Mouse (Mus musculus) lung, postnatal 0 days (tissue): Measurements from ENCODE around the gene Il23a.

Experiments used
- CTCF ChIP-seq: IDR thresholded peaks from 2 replicates; pipeline ENCODE4 v1.5.1; 2016; ENCODE audit warnings: antibody characterized with exemption, mild to moderate bottlenecking
- EP300 ChIP-seq: IDR thresholded peaks from 2 replicates; pipeline ENCODE4 v1.6.1; 2016; ENCODE audit warnings: antibody characterized with exemption, mild to moderate bottlenecking, control low read depth

DNA sequence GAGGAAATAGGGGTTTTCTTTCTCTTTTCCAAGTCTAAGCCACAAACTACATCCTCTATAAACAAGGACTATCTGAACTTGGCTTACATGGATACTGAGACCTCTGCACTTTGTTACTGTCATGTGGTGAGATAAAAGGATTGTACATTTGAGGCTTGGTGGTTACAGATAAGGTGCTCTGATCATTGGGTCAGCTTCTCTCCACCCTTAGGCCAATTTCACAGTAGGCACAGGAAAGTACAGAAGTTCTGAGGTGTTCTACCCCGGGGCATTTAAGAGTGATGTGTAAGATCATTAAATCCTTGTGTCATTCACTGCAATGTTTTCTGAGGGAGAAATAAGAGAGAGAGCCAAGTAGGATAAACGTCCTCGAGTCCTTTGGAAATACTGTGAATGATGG is 38.0 kb upstream of the Il23a start:
- no peak for TF ChIP-seq CTCF
- no peak for TF ChIP-seq EP300
